Mouse (Mus musculus): Measurements from ENCODE around the gene Acad12.

GRCm38 (mm10) chr5:121591417-121592063, 27.2 kb downstream of the Acad12 start:
- TF ChIP-seq CTCF (conservative IDR thresholded peaks at IDR 0.05; ENCODE audit: insufficient read depth, insufficient read length, low read depth, low read length) (no peak), POLR2A (IDR thresholded peaks at IDR 0.05; ENCODE audit: low read depth, low read length) (no peak)
